Mouse (Mus musculus) myocyte (in vitro differentiated cells): Measurements from ENCODE around the gene Snrpa.
A peak's percentile ranks its signal among the peaks of the same experiment; 100 is the strongest.

Experiments used
- CEBPB ChIP-seq: IDR thresholded peaks from 2 replicates; pipeline ENCODE4 v1.6.1; 2011; ENCODE audit warnings: mild to moderate bottlenecking, moderate library complexity; ENCODE audit not compliant: poor library complexity, insufficient read depth, severe bottlenecking
- E2F4 ChIP-seq: IDR thresholded peaks from one replicate; pipeline ENCODE4 v1.6.1; 2011; ENCODE audit warnings: mild to moderate bottlenecking, control low read depth, moderate library complexity; ENCODE audit not compliant: insufficient read depth
- MAX ChIP-seq: IDR thresholded peaks from one replicate; pipeline ENCODE4 v1.6.1; 2011; ENCODE audit warnings: low read depth, mild to moderate bottlenecking, control low read depth
- MYOD1 ChIP-seq, 3 experiments: IDR thresholded peaks; one replicate each; pipeline ENCODE4 v1.6.1; 2011; ENCODE audit warnings: control low read depth in 2 of 3, low read depth in 2 of 3, mild to moderate bottlenecking in 2 of 3, moderate library complexity in 1 of 3; ENCODE audit not compliant: insufficient read length in 2 of 3, control insufficient read depth in 1 of 3
- MYOG ChIP-seq, 3 experiments: IDR thresholded peaks; one replicate each; pipeline ENCODE4 v1.6.1; 2011; ENCODE audit warnings: control low read depth in 2 of 3, low read depth in 2 of 3, mild to moderate bottlenecking in 2 of 3; ENCODE audit not compliant: insufficient read length in 2 of 3, control insufficient read depth in 1 of 3, insufficient read depth in 1 of 3
- POLR2A ChIP-seq: IDR thresholded peaks from one replicate; pipeline ENCODE4 v1.6.1; 2011; ENCODE audit warnings: low read depth, mild to moderate bottlenecking, control low read depth, moderate library complexity; ENCODE audit not compliant: insufficient read length
- POLR2AphosphoS2 ChIP-seq: IDR thresholded peaks from one replicate; pipeline ENCODE4 v1.6.1; 2011; ENCODE audit warnings: low read depth, control low read depth; ENCODE audit not compliant: insufficient read length
- REST ChIP-seq: IDR thresholded peaks from one replicate; pipeline ENCODE4 v1.6.1; 2011; ENCODE audit warnings: mild to moderate bottlenecking, control low read depth, moderate library complexity; ENCODE audit not compliant: insufficient read depth, insufficient read length
- SRF ChIP-seq: IDR thresholded peaks from one replicate; pipeline ENCODE4 v1.6.1; 2011; ENCODE audit warnings: low read depth; ENCODE audit not compliant: control insufficient read depth, insufficient read length
- TCF12 ChIP-seq: IDR thresholded peaks from one replicate; pipeline ENCODE4 v1.6.1; 2011; ENCODE audit warnings: mild to moderate bottlenecking, control low read depth; ENCODE audit not compliant: poor library complexity, insufficient read depth, severe bottlenecking
- TCF3 ChIP-seq: IDR thresholded peaks from one replicate; pipeline ENCODE4 v1.6.1; 2011; ENCODE audit warnings: low read depth, control low read depth; ENCODE audit not compliant: insufficient read length
- USF1 ChIP-seq: IDR thresholded peaks from one replicate; pipeline ENCODE4 v1.6.1; 2011; ENCODE audit warnings: low read depth, mild to moderate bottlenecking, control low read depth, moderate library complexity

DNA sequence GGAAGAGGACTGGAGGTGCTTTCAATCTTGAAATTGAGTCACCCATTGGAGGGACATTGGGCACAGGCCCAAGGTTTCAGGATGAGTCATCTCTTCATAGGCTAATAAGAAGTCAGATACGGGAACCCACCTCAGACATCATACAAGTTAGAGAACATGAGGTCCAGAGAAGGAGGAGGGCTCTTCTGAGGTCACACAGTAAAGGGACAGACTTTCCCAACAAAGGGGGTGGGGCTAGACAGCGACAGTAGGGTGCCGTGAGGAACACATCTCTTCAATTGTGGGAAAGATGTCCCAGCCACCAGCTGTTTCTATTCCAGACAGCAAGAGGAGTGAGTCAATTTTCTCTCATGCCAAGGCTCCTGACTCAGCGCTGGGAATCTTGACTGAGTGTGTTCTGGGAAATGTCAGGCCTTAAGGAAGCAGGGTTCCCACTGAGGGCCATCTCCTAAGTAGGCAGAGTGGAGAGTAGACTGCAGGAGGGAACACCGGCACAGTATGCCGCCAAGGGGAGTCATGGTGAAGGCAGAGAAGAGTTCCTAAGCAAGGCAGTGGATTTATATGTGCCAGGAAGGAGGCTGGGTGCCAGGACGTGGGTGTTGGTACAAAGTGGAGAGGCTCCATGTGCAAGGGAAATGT lies 35.7 kb upstream of the Snrpa start:
- no peak for TF ChIP-seq USF1
- no peak for TF ChIP-seq E2F4
- TF ChIP-seq POLR2A: peak; percentile 14
- TF ChIP-seq POLR2AphosphoS2: no peak
- TF ChIP-seq REST: no peak
- no peak for TF ChIP-seq CEBPB
- peak in 1 of 3 experiments; percentile 53 for TF ChIP-seq MYOG (IDR thresholded peaks at IDR 0.05; ENCODE audit: control insufficient read depth in 1 of 3, insufficient read depth in 1 of 3, insufficient read length in 2 of 3, low read depth in 2 of 3)
- no peak for TF ChIP-seq TCF12
- no peak for TF ChIP-seq MAX
- no peak for TF ChIP-seq TCF3
- peak in 2 of 3 experiments; percentile 38 to 57 for TF ChIP-seq MYOD1 (IDR thresholded peaks at IDR 0.05; ENCODE audit: control insufficient read depth in 1 of 3, insufficient read length in 2 of 3, low read depth in 2 of 3)
- no peak for TF ChIP-seq SRF
